Mouse (Mus musculus) liver, embryonic 14.5 days (tissue): Measurements from ENCODE around the gene Trpm2. TPM values are rescaled to one million over a fixed set of nuclear protein-coding genes. Genes with fewer than 3 reads are reported as not detected.
"Not testable (repeated sequence)": the region's sequence is repeated elsewhere in the genome, so short reads cannot be mapped to it uniquely, and the experiment has no call there.

Source experiments
- ATAC-seq: fragments of 200-750 bp; cut with Nextera tagmentation; 2 replicates; pipeline ENCODE4 v1.8.0; 2017; ENCODE audit warnings: moderate number of reproducible peaks, mild to moderate bottlenecking, moderate library complexity; ENCODE audit not compliant: insufficient read depth
- DNase-seq, 3 experiments: peaks; one replicate each; pipeline ENCODE4 v3.0.0-alpha.2; 2012 to 2013; ENCODE audit warnings: low read depth in 3 of 3, low spot score in 3 of 3
- H3K27ac ChIP-seq: fragments of 300-500 bp; sonication (generic); 2 replicates; pipeline ENCODE4 v1.5.1; 2014; ENCODE audit warnings: moderate library complexity, mild to moderate bottlenecking, control low read depth, inconsistent platforms
- H3K27me3 ChIP-seq: fragments of 300-500 bp; sonication (generic); 2 replicates; pipeline ENCODE4 v1.6.1; 2014; ENCODE audit warnings: mild to moderate bottlenecking, low read length, moderate library complexity; ENCODE audit not compliant: control insufficient read depth, insufficient read depth
- H3K36me3 ChIP-seq: fragments of 300-500 bp; sonication (generic); replicated peaks from 2 replicates; pipeline ENCODE4 v1.6.1; 2014; ENCODE audit warnings: low read depth; ENCODE audit not compliant: control insufficient read depth, insufficient read depth
- H3K4me1 ChIP-seq, 2 experiments: fragments of 200-500 bp in 1 of 2; fragments of 300-500 bp in 1 of 2; sonication (generic) in 1 of 2; replicated peaks; 2 replicates each; pipeline ENCODE4 v1.6.1; 2012 to 2014; ENCODE audit warnings: antibody characterized with exemption in 1 of 2, inconsistent platforms in 1 of 2, low read length in 1 of 2; ENCODE audit not compliant: control insufficient read depth in 2 of 2, insufficient read depth in 2 of 2
- H3K4me2 ChIP-seq: fragments of 300-500 bp; sonication (generic); 2 replicates; pipeline ENCODE4 v1.6.1; 2014; ENCODE audit warnings: low read depth, mild to moderate bottlenecking, control low read depth, moderate library complexity
- H3K4me3 ChIP-seq, 2 experiments: fragments of 200-500 bp in 1 of 2; fragments of 300-500 bp in 1 of 2; sonication (generic) in 1 of 2; 2 replicates each; pipeline ENCODE4 v1.5.1; 2012 to 2014; ENCODE audit warnings: low read depth in 2 of 2, low read length in 2 of 2, mild to moderate bottlenecking in 2 of 2, control low read depth in 1 of 2, inconsistent platforms in 1 of 2, moderate library complexity in 1 of 2; ENCODE audit not compliant: insufficient read depth in 1 of 2
- H3K9ac ChIP-seq: fragments of 300-500 bp; sonication (generic); replicated peaks from 2 replicates; pipeline ENCODE4 v1.6.1; 2014; ENCODE audit warnings: mild to moderate bottlenecking, control low read depth, moderate library complexity
- H3K9me3 ChIP-seq: fragments of 300-500 bp; sonication (generic); 2 replicates; pipeline ENCODE4 v1.6.1; 2016; ENCODE audit warnings: low read length, mixed read lengths; ENCODE audit not compliant: control insufficient read depth
- CTCF ChIP-seq: IDR thresholded peaks from 2 replicates; pipeline ENCODE4 v1.5.1; 2016; ENCODE audit warnings: antibody characterized with exemption, low read depth, control low read depth
- EP300 ChIP-seq: IDR thresholded peaks from 2 replicates; pipeline ENCODE4 v1.6.1; 2016; ENCODE audit warnings: antibody characterized with exemption, low read depth
- WGBS: fragments of 180-500 bp; shearing (Covaris S2); extraction: QIAGEN DNeasy Blood & Tissue Kit; methylation state at CpG from one replicate; pipeline ENCODE4 v1.1.7; 2014; ENCODE audit not compliant: insufficient replicate concordance; 5-methylcytosine and 5-hydroxymethylcytosine counted together
- polyA plus RNA-seq, 2 experiments: library from polyadenylated mRNA; depleted of rRNA in 1 of 2; stranded (reverse) in 1 of 2; unstranded in 1 of 2; fragments of >200 nt; fragmentation: Nextera tagmentation in 1 of 2; extraction: Ambion mirVana in 1 of 2; gene quantifications; 2 replicates each; pipeline versions ENCODE4 v1.2.1 to v1.2.3; 2012 to 2014

Trpm2 gene
- polyA plus RNA-seq, 2 experiments, result 1.1 to 1.4 TPM

- H3K27me3 ChIP-seq, result peaks cover 15% of the 10 kb centered on the region
- no peak overlapping the region for H3K4me2 ChIP-seq
- no peak overlapping the region for H3K4me3 ChIP-seq
- no peak for DNase-seq
- WGBS, result 8% methylated on average over 26 of the region's 26 CpGs
- no peaks in the 10 kb centered on the region for H3K9me3 ChIP-seq
- no peaks in the 10 kb centered on the region for H3K4me1 ChIP-seq
- ATAC-seq, result no peak
- H3K9ac ChIP-seq, result no peak overlapping the region
- no peaks in the 10 kb centered on the region for H3K36me3 ChIP-seq
- TF ChIP-seq EP300 (no peak), CTCF (no peak)
- no peak overlapping the region for H3K27ac ChIP-seq
Measured at GRCm38 (mm10) chr10:77969274-77969972, 940 bp downstream of the Trpm2 start.

- Histone ChIP-seq H3K4me3 (no peak overlapping the region), H3K9ac (no peak overlapping the region), H3K27ac (no peak overlapping the region), H3K27me3 (peaks cover under 1% of the 10 kb centered on the region; the same call in 1 of the 2 replicates), H3K4me1 (peaks cover 0 to 4% of the 10 kb centered on the region in 2 experiments; a peak in 1 of 4 replicates), H3K4me2 (no peak overlapping the region), H3K9me3 (no peaks in the 10 kb centered on the region), H3K36me3 (no peaks in the 10 kb centered on the region)
- WGBS, result 28% methylated on average over 6 of the region's 6 CpGs
- TF ChIP-seq CTCF (no peak), EP300 (no peak)
- no peak for DNase-seq
- no peak for ATAC-seq
Measured at GRCm38 (mm10) chr10:77963971-77964370, 6.4 kb downstream of the Trpm2 start.

- no peak for TF ChIP-seq EP300
- TF ChIP-seq CTCF, result no peak
- H3K9me3 ChIP-seq, result no peaks in the 10 kb centered on the region
- no peaks in the 10 kb centered on the region for H3K36me3 ChIP-seq
- ATAC-seq (no peak), DNase-seq (no peak)
- H3K4me1 ChIP-seq, result peaks cover 0 to 4% of the 10 kb centered on the region in 2 experiments; a peak in 1 of 4 replicates
- H3K4me2 ChIP-seq, result no peak overlapping the region
- H3K4me3 ChIP-seq, result no peak overlapping the region
- no peak overlapping the region for H3K27ac ChIP-seq
- H3K9ac ChIP-seq, result no peak overlapping the region
- WGBS, result 26% methylated on average over 2 of the region's 2 CpGs
- no peaks in the 10 kb centered on the region for H3K27me3 ChIP-seq
Measured at GRCm38 (mm10) chr10:77962725-77963124, 7.6 kb downstream of the Trpm2 start.

GRCm38 (mm10) chr10:77950468-77950867, 19.9 kb downstream of the Trpm2 start:
- WGBS, result 81% methylated on average over 8 of the region's 12 CpGs
- not testable (repeated sequence) for H3K9me3 ChIP-seq, ATAC-seq, H3K27me3 ChIP-seq, DNase-seq, H3K4me1 ChIP-seq, H3K27ac ChIP-seq, H3K9ac ChIP-seq, H3K36me3 ChIP-seq, H3K4me3 ChIP-seq, H3K4me2 ChIP-seq

GRCm38 (mm10) chr10:77939685-77940084, 30.7 kb downstream of the Trpm2 start:
- no peaks in the 10 kb centered on the region for H3K4me1 ChIP-seq
- H3K9ac ChIP-seq, result no peak overlapping the region
- no peak for TF ChIP-seq CTCF
- ATAC-seq, result no peak
- DNase-seq, result no peak
- no peak overlapping the region for H3K27ac ChIP-seq
- no peak overlapping the region for H3K4me2 ChIP-seq
- no peaks in the 10 kb centered on the region for H3K36me3 ChIP-seq
- H3K9me3 ChIP-seq, result no peaks in the 10 kb centered on the region
- H3K4me3 ChIP-seq, result no peak overlapping the region
- no peaks in the 10 kb centered on the region for H3K27me3 ChIP-seq
- 25% methylated on average over 2 of the region's 2 CpGs for WGBS
